Mouse (Mus musculus): ENCODE measurements around the gene Polr2l. TPM values are rescaled to one million over a fixed set of nuclear protein-coding genes. Genes with fewer than 3 reads are reported as not detected.

Polr2l gene
- polyA plus RNA-seq, 1 experiment from 2014 or later = 60.6 TPM

DNA sequence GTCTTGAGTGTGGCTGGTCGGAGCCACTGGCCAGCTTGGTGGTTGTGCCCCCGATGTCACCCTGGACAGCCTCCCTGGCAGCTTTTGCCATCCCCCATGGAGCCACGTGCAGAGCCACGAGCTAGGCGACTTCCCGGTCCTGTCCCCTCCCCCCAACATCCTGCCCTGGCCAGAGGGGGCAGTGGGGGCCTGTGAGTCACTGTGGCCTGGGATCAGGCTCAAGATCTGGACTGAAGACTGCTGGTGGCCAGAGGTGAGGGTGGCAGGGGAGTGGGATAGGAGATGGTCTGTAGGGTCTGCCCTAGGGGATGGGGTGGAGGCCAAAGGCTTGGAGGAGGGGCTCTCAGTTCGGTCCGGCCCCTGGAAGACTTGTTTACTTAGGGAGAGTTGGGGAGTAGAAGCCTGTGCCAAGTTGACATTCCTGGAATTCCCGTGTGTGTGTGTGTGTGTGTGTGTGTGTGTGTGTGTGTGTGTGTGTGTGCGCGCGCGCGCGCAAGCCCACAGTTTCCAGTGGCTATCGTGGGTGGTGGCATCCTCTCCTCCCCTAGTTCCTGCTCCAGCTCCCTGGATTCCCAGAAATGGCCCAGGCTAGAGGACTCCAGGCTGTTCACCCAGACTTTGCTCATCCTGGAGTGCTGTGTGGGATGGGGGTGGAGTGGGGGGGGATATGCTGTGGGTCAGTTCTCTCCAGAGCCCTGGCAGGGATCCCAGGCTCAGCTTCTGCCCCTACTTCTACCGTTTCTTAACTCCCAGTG lies 1.5 kb upstream of the Polr2l start:
- Histone ChIP-seq H3K27ac (replicated peaks; ENCODE audit: low read depth, low read length) (peak overlapping the region; percentile 67), H3K4me3 (ENCODE audit: low read depth, low read length) (peak overlapping the region; percentile 72), H3K27me3 (ENCODE audit: control insufficient read depth, insufficient read depth, low read length) (no peaks in the 10 kb centered on the region), H3K36me3 (replicated peaks; ENCODE audit: control insufficient read depth, insufficient read depth, low read depth, low read length) (no peaks in the 10 kb centered on the region), H3K9ac (replicated peaks; ENCODE audit: low read length) (peak overlapping the region; percentile 11), H3K9me3 (replicated peaks; ENCODE audit: control insufficient read depth, low read length) (no peaks in the 10 kb centered on the region), H3K4me2 (ENCODE audit: low read depth, low read length) (peak overlapping the region; percentile 89), H3K4me1 (ENCODE audit: control insufficient read depth, insufficient read depth, low read length) (peaks cover 4% of the 10 kb centered on the region)
- DNase-seq (ENCODE audit: low spot score) (peak; percentile 60), ATAC-seq (replicated peaks; ENCODE audit: insufficient number of reproducible peaks, low FRiP score, low TSS enrichment, low read depth) (peak; percentile 26; the same call in 1 of the 2 replicates)
- WGBS = under 1% methylated on average over 17 of the region's 17 CpGs

DNA sequence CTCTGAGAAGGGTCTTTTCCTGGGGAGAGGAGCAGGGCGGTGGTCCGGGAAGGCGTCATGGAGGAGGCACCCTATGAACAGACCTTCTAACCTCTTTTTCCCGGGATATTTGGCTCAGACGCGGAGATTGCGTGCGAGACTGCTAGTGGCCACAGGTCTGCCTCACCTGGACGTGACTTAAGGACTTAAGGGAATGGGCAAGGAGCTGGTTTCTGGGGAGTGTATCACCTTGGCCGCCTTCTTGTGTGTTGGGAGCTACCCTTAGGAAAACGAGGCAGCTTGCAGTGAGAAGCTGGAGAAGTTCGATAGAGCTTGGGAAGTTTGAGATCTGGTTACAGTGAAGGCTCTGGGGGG lies 850 bp upstream of the Polr2l start:
- WGBS = under 1% methylated on average over 12 of the region's 12 CpGs
- H3K27ac ChIP-seq (replicated peaks; ENCODE audit: low read depth, low read length) = peak overlapping the region; percentile 80; the same call in 1 of the 2 replicates
- ATAC-seq (replicated peaks; ENCODE audit: insufficient number of reproducible peaks, low FRiP score, low TSS enrichment, low read depth) (no peak), DNase-seq (ENCODE audit: low spot score) (no peak)
- no peaks in the 10 kb centered on the region; the same call in 1 of the 2 replicates for H3K36me3 ChIP-seq (replicated peaks; ENCODE audit: control insufficient read depth, insufficient read depth, low read depth, low read length)
- peak overlapping the region; percentile 89 for H3K4me2 ChIP-seq (ENCODE audit: low read depth, low read length)
- no peaks in the 10 kb centered on the region for H3K27me3 ChIP-seq (ENCODE audit: control insufficient read depth, insufficient read depth, low read length)
- peak overlapping the region; percentile 72 for H3K4me3 ChIP-seq (ENCODE audit: low read depth, low read length)
- peaks cover 4% of the 10 kb centered on the region for H3K4me1 ChIP-seq (ENCODE audit: control insufficient read depth, insufficient read depth, low read length)
- H3K9me3 ChIP-seq (replicated peaks; ENCODE audit: control insufficient read depth, low read length) = no peaks in the 10 kb centered on the region
- H3K9ac ChIP-seq (replicated peaks; ENCODE audit: low read length) = peak overlapping the region; percentile 91

GRCm38 (mm10) chr7:141474160-141474559 lies 772 bp downstream of the Polr2l start:
- ATAC-seq (replicated peaks; ENCODE audit: insufficient number of reproducible peaks, low FRiP score, low TSS enrichment, low read depth) (no peak), DNase-seq (ENCODE audit: low spot score) (no peak)
- WGBS = 7% methylated on average over 5 of the region's 5 CpGs
- Histone ChIP-seq H3K36me3 (replicated peaks; ENCODE audit: control insufficient read depth, insufficient read depth, low read depth, low read length) (peaks cover 7% of the 10 kb centered on the region; the same call in 1 of the 2 replicates), H3K4me2 (ENCODE audit: low read depth, low read length) (peak overlapping the region; percentile 67), H3K9ac (replicated peaks; ENCODE audit: low read length) (peak overlapping the region; percentile 91), H3K9me3 (replicated peaks; ENCODE audit: control insufficient read depth, low read length) (no peaks in the 10 kb centered on the region), H3K4me1 (ENCODE audit: control insufficient read depth, insufficient read depth, low read length) (peaks cover 7% of the 10 kb centered on the region), H3K27ac (replicated peaks; ENCODE audit: low read depth, low read length) (no peak overlapping the region), H3K4me3 (ENCODE audit: low read depth, low read length) (peak overlapping the region; percentile 72), H3K27me3 (ENCODE audit: control insufficient read depth, insufficient read depth, low read length) (no peaks in the 10 kb centered on the region)

GRCm38 (mm10) chr7:141472763-141473162 lies 2.2 kb downstream of the Polr2l start:
- H3K9me3 ChIP-seq (replicated peaks; ENCODE audit: control insufficient read depth, low read length) = no peaks in the 10 kb centered on the region
- no peak for DNase-seq (ENCODE audit: low spot score)
- no peak overlapping the region for H3K27ac ChIP-seq (replicated peaks; ENCODE audit: low read depth, low read length)
- ATAC-seq (replicated peaks; ENCODE audit: insufficient number of reproducible peaks, low FRiP score, low TSS enrichment, low read depth) = no peak
- peaks cover 7% of the 10 kb centered on the region; the same call in 1 of the 2 replicates for H3K36me3 ChIP-seq (replicated peaks; ENCODE audit: control insufficient read depth, insufficient read depth, low read depth, low read length)
- WGBS = 86% methylated on average over 6 of the region's 6 CpGs
- no peak overlapping the region for H3K4me2 ChIP-seq (ENCODE audit: low read depth, low read length)
- peaks cover 19% of the 10 kb centered on the region for H3K4me1 ChIP-seq (ENCODE audit: control insufficient read depth, insufficient read depth, low read length)
- H3K27me3 ChIP-seq (ENCODE audit: control insufficient read depth, insufficient read depth, low read length) = no peaks in the 10 kb centered on the region
- H3K4me3 ChIP-seq (ENCODE audit: low read depth, low read length) = no peak overlapping the region
- no peak overlapping the region for H3K9ac ChIP-seq (replicated peaks; ENCODE audit: low read length)

- WGBS = 82% methylated on average over 6 of the region's 6 CpGs
Measured at GRCm38 (mm10) chr7:141472226-141472625, 2.7 kb downstream of the Polr2l start.

GRCm38 (mm10) chr7:141471236-141471635 lies 3.7 kb downstream of the Polr2l start:
- ATAC-seq (replicated peaks; ENCODE audit: insufficient number of reproducible peaks, low FRiP score, low TSS enrichment, low read depth) (no peak), DNase-seq (ENCODE audit: low spot score) (no peak)
- Histone ChIP-seq H3K27me3 (ENCODE audit: control insufficient read depth, insufficient read depth, low read length) (no peaks in the 10 kb centered on the region), H3K4me1 (ENCODE audit: control insufficient read depth, insufficient read depth, low read length) (peaks cover 18% of the 10 kb centered on the region), H3K4me3 (ENCODE audit: low read depth, low read length) (no peak overlapping the region), H3K9ac (replicated peaks; ENCODE audit: low read length) (no peak overlapping the region), H3K27ac (replicated peaks; ENCODE audit: low read depth, low read length) (no peak overlapping the region), H3K4me2 (ENCODE audit: low read depth, low read length) (no peak overlapping the region), H3K36me3 (replicated peaks; ENCODE audit: control insufficient read depth, insufficient read depth, low read depth, low read length) (peaks cover 7% of the 10 kb centered on the region; the same call in 1 of the 2 replicates), H3K9me3 (replicated peaks; ENCODE audit: control insufficient read depth, low read length) (no peaks in the 10 kb centered on the region)
- 85% methylated on average over 1 of the region's 1 CpGs for WGBS

More at GRCm38 (mm10) chr7:141472226-141472625, 2.7 kb downstream of the Polr2l start:
- no peak for ATAC-seq (replicated peaks; ENCODE audit: insufficient number of reproducible peaks, low FRiP score, low TSS enrichment, low read depth)
- H3K36me3 ChIP-seq (replicated peaks; ENCODE audit: control insufficient read depth, insufficient read depth, low read depth, low read length) = peaks cover 7% of the 10 kb centered on the region; the same call in 1 of the 2 replicates
- H3K9me3 ChIP-seq (replicated peaks; ENCODE audit: control insufficient read depth, low read length) = no peaks in the 10 kb centered on the region
- H3K27me3 ChIP-seq (ENCODE audit: control insufficient read depth, insufficient read depth, low read length) = no peaks in the 10 kb centered on the region
- no peak overlapping the region for H3K9ac ChIP-seq (replicated peaks; ENCODE audit: low read length)
- H3K27ac ChIP-seq (replicated peaks; ENCODE audit: low read depth, low read length) = no peak overlapping the region
- H3K4me3 ChIP-seq (ENCODE audit: low read depth, low read length) = no peak overlapping the region
- no peak overlapping the region for H3K4me2 ChIP-seq (ENCODE audit: low read depth, low read length)
- DNase-seq (ENCODE audit: low spot score) = no peak
- peaks cover 19% of the 10 kb centered on the region for H3K4me1 ChIP-seq (ENCODE audit: control insufficient read depth, insufficient read depth, low read length)

GRCm38 (mm10) chr7:141470637-141470944 lies 4.3 kb downstream of the Polr2l start:
- peaks cover 17% of the 10 kb centered on the region for H3K4me1 ChIP-seq (ENCODE audit: control insufficient read depth, insufficient read depth, low read length)
- H3K27me3 ChIP-seq (ENCODE audit: control insufficient read depth, insufficient read depth, low read length) = peaks cover 3% of the 10 kb centered on the region; the same call in 1 of the 2 replicates
- DNase-seq (ENCODE audit: low spot score) (no peak), ATAC-seq (replicated peaks; ENCODE audit: insufficient number of reproducible peaks, low FRiP score, low TSS enrichment, low read depth) (no peak)
- no peaks in the 10 kb centered on the region for H3K9me3 ChIP-seq (replicated peaks; ENCODE audit: control insufficient read depth, low read length)
- no peak overlapping the region for H3K9ac ChIP-seq (replicated peaks; ENCODE audit: low read length)
- H3K4me2 ChIP-seq (ENCODE audit: low read depth, low read length) = no peak overlapping the region
- no peak overlapping the region for H3K27ac ChIP-seq (replicated peaks; ENCODE audit: low read depth, low read length)
- peaks cover 7% of the 10 kb centered on the region; the same call in 1 of the 2 replicates for H3K36me3 ChIP-seq (replicated peaks; ENCODE audit: control insufficient read depth, insufficient read depth, low read depth, low read length)
- WGBS = 96% methylated on average over 10 of the region's 10 CpGs
- no peak overlapping the region for H3K4me3 ChIP-seq (ENCODE audit: low read depth, low read length)

- ATAC-seq (replicated peaks; ENCODE audit: insufficient number of reproducible peaks, low FRiP score, low TSS enrichment, low read depth) (no peak), DNase-seq (ENCODE audit: low spot score) (no peak)
- H3K36me3 ChIP-seq (replicated peaks; ENCODE audit: control insufficient read depth, insufficient read depth, low read depth, low read length) = peaks cover 7% of the 10 kb centered on the region; the same call in 1 of the 2 replicates
- H3K4me1 ChIP-seq (ENCODE audit: control insufficient read depth, insufficient read depth, low read length) = peaks cover 20% of the 10 kb centered on the region
- peaks cover 6% of the 10 kb centered on the region for H3K27me3 ChIP-seq (ENCODE audit: control insufficient read depth, insufficient read depth, low read length)
- 90% methylated on average over 18 of the region's 18 CpGs for WGBS
- no peak overlapping the region for H3K4me3 ChIP-seq (ENCODE audit: low read depth, low read length)
- H3K27ac ChIP-seq (replicated peaks; ENCODE audit: low read depth, low read length) = no peak overlapping the region
- H3K9me3 ChIP-seq (replicated peaks; ENCODE audit: control insufficient read depth, low read length) = no peaks in the 10 kb centered on the region
- H3K9ac ChIP-seq (replicated peaks; ENCODE audit: low read length) = no peak overlapping the region
- H3K4me2 ChIP-seq (ENCODE audit: low read depth, low read length) = no peak overlapping the region
Measured at GRCm38 (mm10) chr7:141469901-141470636, 4.9 kb downstream of the Polr2l start.
